Mouse (Mus musculus): Measurements from ENCODE around the gene Slfn2.
"Not testable (repeated sequence)": the region's sequence is repeated elsewhere in the genome, so short reads cannot be mapped to it uniquely, and the experiment has no call there.

Gene Slfn2

DNA sequence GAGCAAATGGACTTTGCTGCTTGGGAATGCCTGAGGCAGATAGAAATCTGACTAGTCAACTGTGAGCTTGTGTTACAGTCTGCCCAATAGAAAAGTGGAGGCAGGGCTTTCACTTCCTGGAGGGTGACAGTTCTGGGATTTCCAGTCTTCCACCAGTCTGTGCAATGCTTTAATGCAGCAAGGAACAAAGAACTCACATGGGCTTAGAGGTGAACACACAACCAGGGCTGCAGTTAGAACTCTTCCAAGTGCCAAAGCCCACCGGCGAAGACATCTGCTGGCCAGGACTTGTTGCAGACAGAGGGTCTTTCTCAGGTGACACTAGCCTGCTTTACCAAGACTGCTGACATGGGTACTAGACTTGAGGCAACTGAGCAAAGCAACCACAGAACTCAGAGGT is at the start of gene Slfn2:
Gene Slfn2, plus strand, starts transcription at position 167 of the 400 bp plus-strand sequence.
- DNase-seq (ENCODE audit: low read depth, low spot score): no peak

DNA sequence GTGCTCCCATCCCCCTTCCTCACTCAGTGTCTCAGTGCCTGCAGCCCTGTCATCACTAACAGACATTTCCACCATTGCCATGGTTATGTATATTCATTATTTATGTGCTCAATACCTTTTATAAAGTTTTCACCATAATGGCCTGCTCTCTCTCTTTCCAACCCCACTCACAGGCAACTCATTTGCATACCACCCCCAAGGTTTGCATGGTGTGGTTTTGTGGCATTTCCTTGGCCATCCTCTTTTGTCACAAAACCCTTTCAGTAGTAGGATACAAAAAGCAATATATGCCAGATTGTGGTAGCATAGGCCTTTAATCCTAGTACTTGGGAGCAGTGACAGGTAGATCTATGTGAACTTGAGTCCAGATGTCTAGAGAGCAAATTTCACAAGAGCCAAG is 48.8 kb upstream of the Slfn2 start:
- no peak for DNase-seq (ENCODE audit: low read depth, low spot score)

DNA sequence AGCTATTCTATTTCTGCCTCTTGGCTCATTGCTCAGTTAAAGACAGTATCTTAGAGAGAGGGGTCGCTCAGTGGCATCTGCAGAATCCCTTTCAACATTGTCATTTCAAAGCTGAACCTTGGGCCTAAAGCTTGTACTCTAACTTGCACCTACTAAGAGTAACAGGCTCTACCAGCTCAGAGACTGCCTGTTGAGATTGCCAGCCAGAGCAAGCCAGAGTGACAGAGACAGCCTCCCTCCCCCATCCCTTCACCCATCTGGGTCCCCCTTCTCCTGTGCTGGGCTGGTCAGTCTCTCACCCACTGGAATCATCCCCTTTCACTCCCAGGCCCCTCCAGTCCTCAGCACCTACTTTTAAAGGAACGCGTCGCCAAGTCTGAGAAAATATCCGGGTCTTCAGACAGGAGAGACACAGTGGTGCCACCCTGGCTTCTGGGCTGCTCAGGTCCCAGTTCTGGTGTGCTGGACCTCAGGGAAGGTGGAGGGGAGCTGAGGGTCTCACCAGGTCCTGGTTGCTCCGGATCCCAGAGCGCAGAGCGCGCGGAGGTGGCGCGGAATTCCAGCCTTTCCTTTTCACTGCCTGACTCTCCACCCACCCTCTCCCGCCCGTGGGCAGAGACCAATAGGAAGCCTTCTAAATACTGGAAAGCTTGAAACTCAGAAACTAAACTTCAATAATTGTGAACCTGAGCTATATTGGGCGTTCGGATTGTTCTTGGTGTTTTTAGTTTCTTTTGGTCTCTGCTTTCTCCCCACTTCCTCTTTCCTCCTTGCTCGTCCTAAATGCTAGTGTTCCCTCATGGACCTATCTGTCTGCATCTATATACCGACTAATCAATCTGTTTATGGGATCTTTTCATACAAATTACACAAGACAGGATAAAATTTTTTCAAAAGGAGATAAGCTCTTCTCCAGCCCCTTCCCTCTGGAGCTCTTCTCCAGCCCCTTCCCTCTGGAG is 45.1 kb upstream of the Slfn2 start:
- DNase-seq (ENCODE audit: low read depth, low spot score): not testable (repeated sequence)

DNA sequence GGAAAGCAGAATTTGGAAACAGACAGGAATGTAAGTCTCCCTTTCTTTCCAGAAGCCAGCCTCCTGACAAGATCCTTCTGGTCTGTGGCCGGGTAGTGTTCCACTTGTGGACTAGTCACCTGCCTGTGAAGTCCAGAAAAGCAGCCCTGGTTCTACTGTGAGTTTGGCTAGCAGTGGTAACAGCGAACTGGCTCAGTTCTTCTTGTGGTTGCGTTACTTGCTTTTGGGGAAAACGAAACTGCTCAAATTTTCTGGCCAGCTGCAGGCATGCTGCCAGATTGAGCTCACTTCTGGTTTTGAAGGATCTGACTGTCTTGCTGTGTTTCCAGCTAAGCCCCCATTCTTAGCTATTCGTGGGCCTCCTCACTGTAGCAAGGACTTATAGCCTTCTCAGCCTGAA is 44.3 kb upstream of the Slfn2 start, which contains the start of gene Slfn8:
Gene Slfn8, minus strand, starts transcription at position 190 of the 400 bp plus-strand sequence.
- no peak for DNase-seq (ENCODE audit: low read depth, low spot score)

DNA sequence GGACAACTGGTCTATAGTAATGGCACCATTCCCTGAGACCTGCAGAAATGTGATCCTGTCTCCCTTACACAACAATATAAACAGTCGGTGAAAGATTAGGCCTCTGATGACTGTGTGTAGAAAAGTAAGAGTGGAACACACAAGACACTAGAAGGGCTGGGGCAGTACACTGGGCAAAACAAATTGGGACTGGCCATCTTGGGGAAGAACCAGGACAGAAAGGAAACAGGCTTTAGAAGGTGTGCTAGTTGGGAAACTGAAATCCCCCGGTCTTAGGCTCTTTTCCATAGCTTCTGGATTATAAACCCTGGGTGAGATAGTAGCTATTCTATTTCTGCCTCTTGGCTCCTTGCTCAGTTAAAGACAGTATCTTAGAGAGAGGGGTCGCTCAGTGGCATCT is 26.2 kb upstream of the Slfn2 start:
- not testable (repeated sequence) for DNase-seq (ENCODE audit: low read depth, low spot score)

DNA sequence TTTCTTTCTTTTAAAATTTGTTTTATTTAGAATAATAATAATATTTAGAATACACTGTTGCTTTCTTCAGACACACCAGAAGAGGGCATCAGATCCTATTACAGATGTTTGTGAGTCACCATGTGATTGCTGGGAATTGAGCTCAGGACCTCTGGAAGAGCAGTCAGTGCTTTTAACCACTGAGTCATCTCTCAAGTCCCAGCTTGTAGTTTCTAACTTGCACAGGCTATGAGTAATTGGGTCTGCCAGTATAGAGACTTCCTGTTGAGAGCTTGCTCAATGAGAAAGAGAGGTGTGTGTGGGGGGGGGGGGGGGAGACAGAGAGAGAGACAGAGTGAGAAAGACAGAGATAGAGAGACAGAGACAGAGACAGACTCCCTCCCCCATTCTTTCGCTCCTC is 25.8 kb upstream of the Slfn2 start:
- no peak for DNase-seq (ENCODE audit: low read depth, low spot score)

DNA sequence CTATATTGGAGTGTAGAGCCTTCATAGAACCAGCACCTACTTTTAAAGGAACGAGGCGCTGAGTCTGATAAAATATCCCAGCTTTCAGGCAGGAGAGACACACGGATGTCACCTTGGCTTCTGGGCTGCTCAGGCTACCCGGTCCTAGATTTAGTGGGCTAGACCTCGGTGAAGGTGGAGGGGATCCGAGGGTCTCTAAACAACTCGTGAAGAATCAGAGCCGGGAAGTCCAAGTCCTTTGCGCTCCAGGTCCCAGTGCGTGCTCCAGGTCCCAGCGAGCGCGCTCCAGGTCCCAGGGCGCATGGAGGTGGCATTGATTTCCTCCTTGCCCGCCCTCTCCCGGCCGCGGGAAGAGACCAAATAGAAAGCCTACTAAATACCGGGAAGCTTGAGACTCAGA is 25.1 kb upstream of the Slfn2 start:
- no peak for DNase-seq (ENCODE audit: low read depth, low spot score)

DNA sequence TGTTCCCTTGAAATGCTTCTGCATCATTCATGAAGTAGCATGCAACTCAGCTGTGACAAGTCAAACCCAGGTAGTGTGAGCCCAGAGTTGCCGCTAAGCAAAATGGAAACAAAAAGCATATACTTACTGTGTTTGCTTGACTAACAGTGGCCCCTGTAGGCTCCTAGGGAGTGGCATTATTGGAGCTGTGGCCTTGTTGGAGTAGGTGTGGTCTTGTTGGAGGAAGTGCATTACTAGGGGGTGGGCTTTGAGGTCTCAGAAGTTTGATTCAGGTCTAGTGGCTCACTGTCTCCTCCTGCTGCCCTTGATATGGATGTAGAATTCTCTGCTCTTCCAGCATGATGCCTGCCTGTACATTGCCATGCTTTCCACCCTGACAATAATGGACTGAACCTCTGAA is 24.6 kb upstream of the Slfn2 start:
- DNase-seq (ENCODE audit: low read depth, low spot score): peak; percentile 88

DNA sequence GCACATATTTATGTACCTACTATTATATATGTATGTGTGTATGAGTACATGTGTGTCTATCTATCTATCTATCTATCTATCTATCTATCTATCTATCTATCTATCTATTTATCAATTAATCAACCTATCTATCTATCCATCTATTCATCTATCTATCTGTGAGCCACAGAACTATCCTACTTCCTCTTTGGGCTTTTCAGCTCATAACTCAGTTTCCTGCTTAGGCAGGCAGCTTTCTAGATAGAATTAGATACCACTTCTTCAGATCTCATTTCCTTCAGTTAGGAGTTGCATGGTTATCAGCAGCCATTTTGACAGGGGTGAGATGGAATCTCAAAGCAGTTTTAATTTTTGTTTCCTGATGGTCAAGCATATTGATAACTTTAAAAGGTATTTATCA is 23.9 kb upstream of the Slfn2 start:
- DNase-seq (ENCODE audit: low read depth, low spot score): no peak

DNA sequence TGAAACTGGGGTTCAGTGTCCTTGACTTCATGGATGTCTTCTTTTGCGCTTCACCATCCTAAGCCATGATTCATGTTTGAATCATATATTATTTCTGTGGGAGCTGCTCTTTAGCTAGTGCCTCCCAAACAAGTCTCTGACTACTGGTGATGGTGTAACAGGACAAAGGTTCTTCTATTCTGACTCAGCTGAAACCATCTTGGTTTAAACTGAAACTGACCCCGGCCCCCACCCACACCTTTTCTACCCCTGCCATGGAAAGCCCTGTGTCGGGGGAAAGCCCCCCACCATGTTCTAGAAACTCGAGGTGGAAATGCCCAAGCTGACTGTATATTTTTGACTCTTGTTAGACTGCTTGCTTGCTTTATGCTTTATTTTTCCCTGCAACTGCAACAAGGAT is 21.0 kb upstream of the Slfn2 start:
- no peak for DNase-seq (ENCODE audit: low read depth, low spot score)

DNA sequence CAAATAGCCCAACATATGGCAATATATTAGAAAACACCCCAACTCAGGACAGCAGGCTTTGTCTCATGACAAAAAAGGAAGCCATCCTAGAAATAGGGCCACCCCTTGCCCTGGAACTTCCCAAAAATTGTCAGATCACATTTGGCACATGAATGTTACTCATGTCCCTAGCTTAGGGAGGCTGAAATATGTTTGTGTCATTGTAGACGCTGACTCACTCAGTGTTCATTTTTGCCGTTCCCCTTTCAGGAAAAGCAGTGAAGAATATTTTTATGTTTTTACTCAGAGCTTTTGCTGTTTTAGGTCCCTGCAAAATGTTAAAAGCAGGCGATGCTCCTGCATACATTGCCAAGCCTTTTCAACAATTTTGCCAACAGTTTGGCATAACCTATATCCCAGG is 19.3 kb upstream of the Slfn2 start:
- no peak for DNase-seq (ENCODE audit: low read depth, low spot score)

DNA sequence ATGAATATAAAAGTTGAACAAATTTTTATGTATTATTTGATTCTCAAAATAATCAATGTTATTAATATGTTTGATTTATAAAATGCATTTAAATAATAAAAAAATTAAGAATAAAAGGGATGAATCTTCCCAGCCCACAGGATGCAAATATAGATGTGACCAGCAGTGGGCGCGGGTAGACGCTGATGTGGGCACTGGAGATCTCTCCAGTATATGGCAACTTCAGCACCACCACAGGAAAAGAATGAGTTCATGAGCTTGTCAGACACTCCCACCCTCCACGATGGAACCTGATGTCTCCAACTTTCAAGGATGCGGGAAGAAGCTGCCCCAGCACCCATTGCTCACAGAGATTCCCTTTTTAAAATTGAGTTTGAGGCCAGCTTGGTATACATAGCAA is 7.0 kb upstream of the Slfn2 start:
- peak; percentile 54 for DNase-seq (ENCODE audit: low read depth, low spot score)

DNA sequence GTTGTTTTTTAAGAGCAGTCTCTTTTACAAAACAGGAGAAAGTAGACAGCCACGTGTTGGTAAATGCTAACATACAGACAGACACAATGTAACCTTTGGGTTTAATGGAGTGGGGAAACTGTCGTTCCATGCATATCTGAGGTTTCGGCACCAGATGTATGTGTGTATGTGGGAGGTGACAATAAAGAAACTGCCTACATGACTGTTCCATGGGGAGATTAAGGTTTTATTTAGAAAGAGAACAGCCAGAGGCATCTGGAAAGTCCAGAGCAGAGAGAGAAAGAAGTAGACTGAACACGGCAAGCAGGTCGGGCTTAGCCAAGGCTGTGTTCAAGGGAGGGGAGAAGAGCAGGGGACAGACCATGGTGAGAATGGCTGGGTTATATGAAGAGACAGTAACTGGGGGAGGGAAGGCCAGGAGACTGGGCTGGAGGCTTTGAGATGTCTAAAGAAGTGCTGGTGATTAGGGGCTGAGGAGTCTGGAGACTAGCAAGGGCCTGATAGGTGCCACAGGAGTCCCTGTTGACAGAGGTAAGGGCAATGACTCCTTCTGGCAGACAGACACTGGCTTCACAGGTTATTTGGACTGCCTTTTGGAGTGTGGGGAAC is 4.4 kb upstream of the Slfn2 start:
- DNase-seq (ENCODE audit: low read depth, low spot score): no peak

DNA sequence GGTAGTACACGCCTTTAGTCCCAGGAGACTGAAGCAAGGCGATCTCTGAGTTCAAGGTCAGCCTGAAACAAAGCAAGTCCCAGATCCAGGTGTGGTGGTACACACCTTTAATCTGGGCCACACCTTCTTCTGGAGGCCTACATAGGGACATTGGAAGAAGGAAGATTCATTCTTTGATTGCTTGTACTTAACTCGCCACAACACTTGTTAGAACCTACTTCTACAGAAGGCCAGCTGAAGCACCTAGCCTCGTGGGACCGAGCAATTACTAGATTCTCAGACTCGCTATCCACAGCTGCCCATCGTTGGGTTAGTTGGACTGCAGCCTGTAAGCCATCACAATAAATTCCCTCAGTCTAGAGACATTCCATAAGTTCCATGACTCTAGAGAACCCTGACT is 3.1 kb upstream of the Slfn2 start:
- DNase-seq (ENCODE audit: low read depth, low spot score): no peak

DNA sequence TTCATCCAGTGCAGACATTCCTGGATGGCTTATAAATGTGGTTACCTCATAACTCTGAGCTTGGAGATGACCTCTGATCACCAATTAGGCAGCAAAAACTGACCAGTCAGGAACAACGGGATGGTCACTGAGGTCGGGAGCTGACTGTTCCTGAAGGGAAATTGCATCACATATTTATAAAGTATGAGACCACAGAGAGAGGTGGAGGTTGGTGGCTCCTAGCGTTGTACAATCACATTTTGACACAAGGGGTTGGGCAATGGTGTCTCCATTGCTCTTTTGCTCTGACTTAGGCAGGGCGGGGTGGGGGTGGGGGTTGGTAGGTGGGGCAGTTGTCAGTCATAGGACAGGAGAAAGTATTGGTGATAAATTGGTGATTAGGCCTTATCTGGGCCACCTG is 1.8 kb upstream of the Slfn2 start:
- DNase-seq (ENCODE audit: low read depth, low spot score): no peak

DNA sequence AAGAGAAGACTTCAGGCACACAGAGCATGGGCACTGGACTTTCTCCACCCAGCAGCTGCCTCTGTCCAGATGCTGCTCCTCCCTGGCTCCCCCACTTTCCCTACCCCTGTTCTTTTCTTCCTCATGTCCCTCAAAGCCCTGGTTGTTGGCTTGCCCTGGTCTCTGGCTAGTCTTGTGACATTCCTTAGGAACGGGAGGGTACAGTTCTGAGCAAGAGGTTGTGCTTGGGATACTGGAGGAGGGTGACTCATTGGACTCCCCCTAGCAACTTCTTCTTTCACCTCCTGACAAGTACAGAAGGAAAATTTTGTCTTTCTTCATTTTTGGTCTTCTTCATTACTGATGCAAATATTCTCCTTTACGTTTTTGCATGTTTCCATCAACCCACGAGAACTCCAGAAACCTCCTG is 967 bp upstream of the Slfn2 start:
- no peak for DNase-seq (ENCODE audit: low read depth, low spot score)

DNA sequence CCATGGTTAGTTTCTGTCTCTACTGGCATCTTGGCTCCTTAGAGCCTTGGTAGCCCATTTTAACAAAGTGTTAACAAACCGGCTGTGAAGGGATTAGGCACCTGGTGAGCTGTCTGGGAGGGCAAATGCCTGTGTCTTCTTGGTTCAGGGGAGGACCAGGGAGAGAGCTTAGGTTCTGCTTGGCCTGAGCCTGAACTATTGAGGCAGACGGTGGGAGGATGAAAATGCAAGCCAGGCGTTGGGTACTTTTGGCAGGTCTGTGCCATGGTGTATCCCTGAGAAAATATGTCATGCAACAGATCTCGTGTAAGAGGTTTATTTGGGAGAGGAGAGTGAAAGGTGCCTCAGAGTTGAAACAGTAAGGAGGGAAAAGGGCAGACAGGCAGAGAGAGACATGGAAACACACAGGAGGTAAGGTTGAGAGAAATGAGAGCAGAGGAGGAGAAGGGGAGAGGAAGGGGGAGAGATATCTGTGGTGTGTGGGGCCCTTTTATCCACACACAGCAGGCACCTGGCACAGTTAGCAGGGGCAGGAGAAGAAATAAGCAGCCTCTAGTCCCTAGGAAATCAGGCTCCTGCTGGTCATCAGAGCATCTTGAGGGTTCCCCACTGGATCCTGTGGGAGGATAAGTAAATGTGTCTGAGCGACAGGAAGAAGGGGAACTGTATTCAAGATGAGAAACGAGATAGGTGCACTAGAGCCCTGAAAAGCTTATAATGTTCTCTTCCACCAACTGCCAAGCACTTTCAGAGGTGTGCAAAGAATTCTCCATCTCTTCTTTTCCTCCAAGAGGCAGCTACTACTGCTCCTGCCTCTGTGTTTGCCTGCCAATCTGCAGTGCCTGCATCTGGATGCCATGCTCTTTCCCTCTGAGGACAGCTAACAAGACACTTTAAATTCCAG is 781 bp downstream of the Slfn2 start:
- no peak for DNase-seq (ENCODE audit: low read depth, low spot score)

DNA sequence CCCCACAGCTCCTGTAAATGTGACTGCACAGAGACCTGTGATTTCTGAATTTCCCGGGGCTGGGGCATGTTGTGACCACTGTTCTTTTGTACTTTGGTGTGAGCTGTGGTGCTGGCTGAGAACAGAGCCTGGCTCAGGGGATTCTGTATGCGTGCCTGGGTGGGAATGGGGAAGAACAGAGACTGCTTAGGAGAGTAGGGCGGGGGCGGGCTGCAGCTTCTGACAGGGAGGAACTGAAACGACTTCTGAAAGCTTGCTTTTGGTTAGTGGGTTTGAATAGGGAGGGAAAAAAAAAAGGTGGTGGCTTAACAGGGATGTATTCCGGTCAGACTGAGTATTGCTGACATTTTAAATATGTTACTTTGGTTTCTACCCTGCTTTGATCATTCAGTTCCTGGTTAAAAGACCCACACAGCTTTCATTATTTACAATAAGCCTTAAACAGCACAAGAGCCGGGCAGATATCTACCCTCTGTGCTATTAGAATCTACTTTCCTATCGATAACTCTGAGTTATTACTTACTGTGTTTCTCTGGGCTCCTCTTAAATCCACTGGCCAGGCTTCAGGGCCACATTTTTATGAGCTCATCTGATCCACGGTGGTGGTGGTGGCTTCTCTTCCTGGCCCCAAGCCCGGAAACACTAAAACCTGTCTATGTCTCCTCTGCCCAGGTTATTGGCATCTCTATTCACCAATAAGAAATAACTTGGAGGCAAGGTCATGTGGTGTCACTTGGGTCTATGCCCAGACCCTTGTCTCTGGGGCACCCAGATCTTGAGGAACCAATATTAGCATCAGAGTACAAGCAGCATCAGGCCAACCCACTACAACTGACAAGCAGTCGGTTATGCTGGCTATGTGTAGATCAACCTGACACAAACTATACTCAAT is 2.0 kb downstream of the Slfn2 start:
- DNase-seq (ENCODE audit: low read depth, low spot score): no peak

DNA sequence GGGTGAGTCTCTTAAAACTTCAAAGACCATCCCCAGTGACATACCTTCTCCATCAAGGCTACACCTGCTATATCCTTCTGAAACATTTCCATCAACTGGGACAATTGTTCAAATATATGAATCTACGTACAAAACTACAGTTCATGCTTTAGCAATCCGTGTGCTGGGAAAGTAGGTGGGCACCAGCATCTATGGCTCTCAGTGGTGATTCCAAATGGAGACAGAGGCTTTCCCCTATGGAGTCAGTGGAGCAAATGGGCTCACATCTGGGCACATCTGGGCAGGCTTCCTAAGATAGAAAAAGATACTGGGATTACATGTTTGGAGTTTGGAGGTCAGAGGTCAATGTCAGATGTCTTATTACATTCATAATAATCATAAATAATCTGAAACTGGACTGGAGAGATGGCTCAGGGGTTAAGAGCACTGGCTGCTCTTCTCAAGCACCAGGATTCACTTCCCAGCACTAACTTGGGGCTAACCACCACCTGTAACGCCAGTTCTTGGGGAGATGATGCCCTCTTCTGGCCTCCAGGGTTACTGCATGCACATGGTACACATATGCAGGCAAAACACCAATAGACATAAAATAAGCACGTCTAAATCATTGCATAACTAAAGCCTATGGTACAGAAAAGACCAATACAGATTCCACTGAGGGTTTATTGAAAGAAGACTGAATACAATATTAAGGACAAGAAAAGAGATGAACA is 3.2 kb downstream of the Slfn2 start:
- DNase-seq (ENCODE audit: low read depth, low spot score): peak; percentile 52

DNA sequence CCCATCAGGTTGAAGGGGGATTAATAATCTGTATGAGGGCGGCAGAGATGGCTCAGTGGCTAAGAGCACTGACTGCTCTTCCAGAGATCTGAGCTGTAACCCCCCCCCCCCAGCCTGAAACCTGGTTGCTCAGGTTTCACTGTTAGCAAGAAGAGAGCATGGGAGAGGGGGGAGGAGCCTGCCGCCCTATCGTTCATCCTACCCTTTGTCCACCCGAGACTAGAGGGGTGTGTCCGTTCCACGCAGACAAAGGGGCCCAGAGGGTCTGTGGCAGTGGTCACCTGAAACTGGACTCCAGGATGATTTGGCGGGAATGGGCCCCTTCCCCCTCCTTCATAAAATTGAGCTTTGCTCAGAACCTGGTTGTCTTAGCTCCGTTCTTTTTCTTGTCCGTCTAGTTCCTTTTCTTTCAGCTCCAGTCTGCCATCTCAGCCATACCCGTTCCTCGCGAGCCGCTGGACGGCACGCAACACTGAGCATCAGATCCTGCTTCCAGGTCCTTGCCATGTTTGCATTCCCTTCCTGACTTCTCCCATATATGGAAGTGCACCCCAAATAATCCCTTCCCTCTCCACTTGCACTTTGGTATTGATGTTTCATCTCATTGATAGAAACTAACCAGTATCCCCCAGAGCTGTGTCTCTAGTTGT is 5.5 kb downstream of the Slfn2 start:
- DNase-seq (ENCODE audit: low read depth, low spot score): no peak
